Mouse (Mus musculus): ENCODE results near the gene Col9a1. TPM values are rescaled to one million over a fixed set of nuclear protein-coding genes. Genes with fewer than 3 reads are reported as not detected.

Gene Col9a1
- total RNA-seq (2022): not detected

- DNase-seq: no peak
Observed at GRCm38 (mm10) chr1:24177224-24177851, at the start of gene Col9a1. Gene Col9a1, plus strand, starts transcription at chr1:24177610.

DNA sequence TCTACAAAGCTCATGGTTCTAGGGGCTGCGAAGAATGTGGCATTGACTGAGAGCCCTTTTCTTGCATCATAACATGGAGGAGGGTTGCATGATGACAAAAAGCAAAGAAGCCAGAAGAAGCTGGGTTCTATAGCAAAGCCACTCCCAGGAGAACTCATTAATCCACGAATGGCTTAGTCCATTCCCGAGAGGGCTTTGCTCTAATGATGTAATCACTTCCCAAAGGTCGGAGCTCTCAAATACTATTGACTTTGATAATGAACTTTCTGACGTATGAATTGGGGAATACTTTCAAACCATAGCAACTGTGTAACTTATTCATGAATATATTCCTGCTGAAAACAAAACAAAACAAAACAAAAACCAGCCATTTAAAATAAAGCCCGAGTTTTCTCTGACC is 49.5 kb upstream of the Col9a1 start:
- DNase-seq: no peak

DNA sequence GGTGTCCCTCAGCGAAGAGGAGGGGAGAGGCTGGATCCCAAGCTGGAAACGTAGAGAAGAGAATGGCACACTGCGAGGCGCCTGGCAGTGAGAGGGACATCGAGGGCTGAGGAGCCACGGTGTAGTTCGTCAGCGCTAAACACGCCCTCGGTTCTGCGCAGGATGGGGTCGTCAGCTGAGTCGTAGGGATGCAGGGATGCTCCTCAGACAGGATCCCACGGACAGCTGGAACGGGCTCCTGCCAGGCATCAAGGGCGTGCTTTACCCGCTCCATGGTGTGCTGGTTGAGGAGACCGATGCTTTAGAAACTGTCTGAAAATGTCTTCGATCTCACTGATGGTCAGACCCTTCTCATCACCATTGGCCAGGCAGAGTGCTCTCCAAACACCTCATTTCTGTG is 43.6 kb upstream of the Col9a1 start:
- no peak for DNase-seq

GRCm38 (mm10) chr1:24134792-24135191 is 42.6 kb upstream of the Col9a1 start:
- DNase-seq: no peak

- DNase-seq: peak; percentile 14
Observed at GRCm38 (mm10) chr1:24137133-24137532, 40.3 kb upstream of the Col9a1 start.

GRCm38 (mm10) chr1:24140555-24140954 is 36.9 kb upstream of the Col9a1 start:
- DNase-seq: no peak

GRCm38 (mm10) chr1:24143504-24143903 is 33.9 kb upstream of the Col9a1 start:
- DNase-seq: no peak

DNA sequence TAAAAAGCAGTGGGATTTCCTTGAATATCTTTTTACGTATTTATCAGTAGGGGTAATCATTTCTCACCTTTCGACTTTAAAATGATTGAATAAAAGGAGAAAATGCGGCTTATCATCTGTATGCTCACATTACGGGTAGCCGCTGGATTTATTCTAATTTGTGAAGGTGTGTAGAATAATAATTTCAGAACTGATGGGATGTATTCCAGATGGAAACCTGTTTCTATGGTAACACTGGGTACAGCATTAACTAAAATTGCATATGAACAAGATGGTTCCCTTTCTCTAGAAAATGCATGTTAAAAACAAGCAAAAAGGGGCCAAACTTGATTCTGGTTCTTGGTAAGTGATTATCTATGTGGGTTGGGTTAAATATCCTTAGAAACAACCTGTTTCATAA is 19.7 kb upstream of the Col9a1 start:
- DNase-seq: no peak

DNA sequence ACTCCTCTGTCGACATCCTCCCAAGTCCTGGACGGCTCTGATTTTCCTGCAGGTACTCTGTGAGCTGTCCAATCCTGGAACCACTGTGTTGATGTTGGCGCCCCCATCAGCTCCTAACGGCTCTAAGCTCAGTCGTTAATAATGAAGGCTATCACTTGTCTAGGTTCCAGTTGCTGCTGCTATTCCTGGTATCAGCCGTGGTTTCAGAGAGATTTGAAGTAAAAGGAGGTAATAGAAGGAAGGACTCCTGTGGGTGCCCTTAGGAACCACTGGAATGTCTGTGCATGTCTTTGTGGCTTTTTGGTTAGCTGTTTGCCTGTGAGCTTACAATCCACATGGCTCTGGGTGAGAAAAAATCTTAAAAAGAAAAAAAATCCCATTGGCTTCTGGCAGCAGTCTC is 8.0 kb upstream of the Col9a1 start:
- DNase-seq: no peak

GRCm38 (mm10) chr1:24171205-24171866 is 6.1 kb upstream of the Col9a1 start:
- no peak for DNase-seq

- DNase-seq: no peak
Observed at GRCm38 (mm10) chr1:24171898-24172297, 5.5 kb upstream of the Col9a1 start.

GRCm38 (mm10) chr1:24172656-24173055 is 4.8 kb upstream of the Col9a1 start:
- no peak for DNase-seq

GRCm38 (mm10) chr1:24175761-24176160 is 1.6 kb upstream of the Col9a1 start:
- no peak for DNase-seq

DNA sequence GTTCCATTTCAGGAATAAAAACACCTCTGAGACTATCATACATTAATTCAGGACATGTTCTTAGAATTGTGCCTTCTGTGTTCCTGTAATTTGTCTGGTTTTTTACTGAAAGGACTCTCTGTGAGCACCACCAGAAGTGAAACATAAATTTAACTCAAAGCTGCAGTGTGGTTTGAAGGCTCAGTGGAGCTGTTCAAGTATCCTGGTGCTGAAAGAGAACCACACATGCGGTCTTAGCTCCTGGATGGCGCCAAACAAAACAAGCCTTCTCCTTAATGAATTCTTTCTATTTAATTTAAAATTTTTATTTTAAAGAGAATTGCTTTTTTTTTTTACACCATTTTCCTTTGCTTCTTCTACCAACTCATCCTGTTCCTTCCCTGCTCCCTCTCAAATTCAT is 2.4 kb downstream of the Col9a1 start:
- no peak for DNase-seq

DNA sequence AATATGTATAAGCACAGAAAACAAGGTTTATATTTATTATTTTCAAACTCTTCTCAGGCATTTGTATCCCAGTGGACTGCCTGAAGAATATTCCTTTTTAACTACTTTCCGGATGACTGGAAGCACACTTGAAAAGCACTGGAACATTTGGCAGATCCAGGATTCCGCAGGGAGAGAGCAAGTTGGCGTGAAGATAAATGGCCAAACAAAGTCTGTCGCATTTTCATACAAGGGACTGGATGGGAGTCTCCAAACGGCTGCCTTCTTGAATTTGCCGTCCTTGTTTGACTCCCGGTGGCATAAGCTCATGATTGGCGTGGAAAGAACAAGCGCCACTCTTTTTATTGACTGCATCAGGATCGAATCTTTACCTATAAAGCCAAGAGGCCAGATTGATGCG is 7.6 kb downstream of the Col9a1 start:
- DNase-seq: no peak

DNA sequence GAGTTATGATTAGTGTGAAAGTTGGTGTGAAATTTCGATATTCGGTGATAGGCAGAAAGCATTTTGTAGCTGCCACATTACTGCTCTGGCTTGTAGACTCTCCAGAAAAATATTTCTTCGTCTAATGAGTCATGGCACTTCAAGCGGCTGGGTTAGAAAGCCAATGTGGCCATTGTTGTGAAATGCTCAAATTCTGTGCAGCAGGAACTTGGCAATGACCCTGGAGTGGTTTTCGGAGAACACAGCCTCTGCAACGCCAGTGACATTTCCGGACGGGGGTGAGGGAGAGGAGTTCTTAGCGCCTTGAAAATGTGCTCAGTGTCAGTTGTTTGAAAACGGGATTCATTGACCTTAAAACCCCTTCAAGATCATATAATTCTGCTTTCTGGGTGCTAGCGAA is 9.6 kb downstream of the Col9a1 start:
- peak; percentile 9 for DNase-seq

DNA sequence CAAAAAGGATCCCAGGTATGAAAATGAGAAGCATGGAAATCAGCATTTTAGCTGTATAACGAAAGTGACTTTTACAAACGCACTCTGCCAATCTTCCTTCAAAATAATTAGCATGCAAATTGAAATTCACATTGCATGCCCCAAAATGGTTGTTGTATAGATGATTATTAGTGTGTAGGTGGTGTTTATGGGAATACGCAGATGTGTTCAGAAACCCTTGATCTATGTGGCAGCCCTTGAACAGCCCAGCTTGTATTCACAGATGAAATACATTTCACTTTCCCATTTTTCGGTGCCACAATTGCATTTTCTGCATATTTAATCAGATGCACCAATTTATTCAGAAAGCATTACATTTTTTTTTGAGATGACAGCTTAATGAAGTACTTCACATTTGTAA is 14.3 kb downstream of the Col9a1 start:
- no peak for DNase-seq

GRCm38 (mm10) chr1:24194111-24194510 is 16.7 kb downstream of the Col9a1 start:
- no peak for DNase-seq

DNA sequence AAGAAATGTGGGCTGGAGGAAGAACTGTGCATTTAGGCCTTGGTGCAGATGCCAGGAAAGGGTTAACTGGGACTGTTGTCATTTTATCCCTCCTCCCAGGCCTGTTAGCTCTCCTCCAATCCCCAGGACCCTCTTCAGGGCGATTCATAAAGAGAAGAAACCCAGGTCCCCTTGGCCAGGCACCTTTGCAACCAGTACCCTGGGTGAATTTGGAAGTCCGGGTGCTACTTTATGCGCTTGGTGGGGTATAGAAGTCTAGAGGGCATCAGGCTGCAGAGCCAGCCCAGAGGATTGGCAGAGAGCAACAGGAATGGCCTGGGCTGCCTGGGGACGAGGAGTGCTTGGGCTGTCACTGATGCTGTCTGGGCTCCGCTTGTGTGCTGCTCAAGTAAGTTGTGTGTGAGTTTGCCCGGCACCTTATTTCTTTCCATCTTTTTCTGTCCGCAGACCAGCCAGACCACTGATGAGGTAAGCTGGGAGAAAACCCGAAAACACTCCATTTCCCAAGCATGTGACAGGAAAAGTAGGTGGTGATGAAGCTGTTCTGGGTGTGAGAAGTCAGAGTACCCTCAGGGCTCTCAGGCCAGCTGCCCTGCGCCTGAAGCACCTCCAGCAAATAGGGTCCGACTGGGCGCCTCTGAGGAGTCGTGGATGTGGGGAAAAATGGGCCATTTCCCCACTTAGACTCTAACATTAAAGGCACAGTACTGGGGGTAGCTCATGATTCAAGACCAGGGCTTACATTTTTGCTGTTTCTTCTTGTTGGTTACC is 17.8 kb downstream of the Col9a1 start:
- no peak for DNase-seq

DNA sequence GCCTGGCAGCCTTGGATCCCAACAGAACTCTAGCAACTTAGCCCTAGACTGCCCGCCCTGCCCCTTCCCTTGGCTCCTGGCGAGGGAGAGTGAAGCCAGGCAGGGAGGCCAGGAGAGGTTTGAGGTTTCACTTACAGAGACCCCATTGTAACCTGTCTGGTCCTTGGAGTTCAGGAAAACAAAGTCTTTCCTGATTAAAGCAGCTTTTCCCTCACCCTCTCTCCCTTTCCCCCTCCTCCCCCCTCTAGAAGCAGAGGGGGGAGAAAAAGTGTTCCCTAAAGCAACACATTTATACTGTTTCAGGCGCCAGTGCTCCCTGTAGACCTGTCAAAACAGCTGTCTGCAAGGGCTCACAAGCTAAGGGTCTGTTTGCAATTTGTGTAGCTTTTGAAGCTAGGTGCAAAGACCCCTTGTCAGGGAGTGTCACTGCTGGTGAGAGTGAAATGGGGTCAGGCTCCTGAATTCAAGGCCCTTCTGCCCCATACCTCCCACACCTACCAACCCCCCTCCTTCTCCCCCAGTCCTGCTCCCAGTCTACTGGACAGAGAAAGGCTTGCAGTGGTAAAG is 18.6 kb downstream of the Col9a1 start:
- no peak for DNase-seq

DNA sequence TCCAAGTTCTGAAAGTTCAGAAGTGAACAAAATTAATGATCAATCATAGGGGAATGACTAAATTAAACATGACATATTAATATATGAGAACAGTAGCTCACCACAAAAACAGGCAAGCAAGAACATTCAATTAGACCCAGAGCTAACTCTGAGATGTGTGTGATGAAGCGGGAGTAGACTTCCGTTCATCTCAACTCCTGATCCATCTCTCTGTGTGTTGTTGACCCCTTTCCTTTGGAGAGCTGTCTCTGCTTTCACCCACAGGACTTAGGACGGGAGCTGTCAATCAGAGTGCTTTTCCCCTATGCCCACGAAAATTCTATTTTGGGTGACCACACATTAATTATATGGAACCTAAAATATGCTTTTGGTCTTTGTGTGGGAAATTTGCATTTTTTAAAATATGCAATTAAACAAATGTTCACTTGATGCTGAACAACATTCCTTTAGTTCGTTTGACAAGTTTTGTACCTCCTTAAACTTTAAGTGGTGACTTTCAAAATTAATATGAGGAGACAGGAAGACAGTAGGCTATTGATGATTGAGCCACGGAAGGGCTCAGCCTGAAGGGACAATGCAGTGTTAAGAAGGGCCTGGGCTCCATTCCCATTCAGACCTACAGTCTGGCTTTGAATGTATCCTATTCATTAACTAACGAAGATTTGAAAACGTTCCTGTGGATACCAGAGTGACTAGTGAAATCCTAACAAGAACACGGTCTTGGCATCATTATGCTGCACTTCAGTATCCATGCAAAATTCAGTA is 34.4 kb downstream of the Col9a1 start:
- DNase-seq: no peak

DNA sequence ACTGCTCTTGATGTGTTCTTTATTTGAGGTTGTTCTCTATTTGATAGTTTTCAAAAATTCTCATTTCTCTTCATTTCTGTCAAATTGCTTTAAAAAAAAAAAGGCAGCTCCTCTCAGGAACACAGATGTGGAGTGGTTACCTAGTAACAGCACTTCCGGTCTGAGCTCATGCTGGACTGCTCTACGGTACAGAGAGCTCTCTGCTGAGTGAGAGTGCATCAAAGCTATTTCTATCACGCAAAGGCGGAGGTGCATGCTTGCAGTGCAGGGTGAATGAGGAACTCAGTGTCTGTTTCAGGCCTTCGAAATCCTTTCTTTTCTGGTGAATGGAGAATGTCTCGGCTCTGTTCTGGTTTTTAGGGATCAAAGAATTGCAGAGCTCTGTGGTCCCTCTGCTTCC is 41.6 kb downstream of the Col9a1 start:
- DNase-seq: no peak

- no peak for DNase-seq
Observed at GRCm38 (mm10) chr1:24222231-24222630, 44.8 kb downstream of the Col9a1 start.
